Mouse (Mus musculus) neural tube, embryonic 14.5 days (tissue): ENCODE measurements around the gene Fry. TPM values are rescaled to one million over a fixed set of nuclear protein-coding genes. Genes with fewer than 3 reads are reported as not detected.

ENCODE experiments used
- ATAC-seq: fragments of 200-750 bp; cut with Nextera tagmentation; 2 replicates; pipeline ENCODE4 v1.8.0; 2017; ENCODE audit warnings: low read depth, mild to moderate bottlenecking, moderate TSS enrichment, moderate library complexity
- H3K27ac ChIP-seq: fragments of 300-500 bp; sonication (generic); 2 replicates; pipeline ENCODE4 v1.5.1; 2014; ENCODE audit warnings: low read depth, mild to moderate bottlenecking, control low read depth, low read length, moderate library complexity, mixed read lengths
- H3K27me3 ChIP-seq: fragments of 300-500 bp; sonication (generic); 2 replicates; pipeline ENCODE4 v1.6.1; 2014; ENCODE audit warnings: low read length; ENCODE audit not compliant: control insufficient read depth, insufficient read depth
- H3K36me3 ChIP-seq: fragments of 300-500 bp; sonication (generic); 2 replicates; pipeline ENCODE4 v1.6.1; 2014; ENCODE audit warnings: low read length, mixed read lengths; ENCODE audit not compliant: control insufficient read depth, insufficient read depth
- H3K4me1 ChIP-seq: fragments of 300-500 bp; sonication (generic); 2 replicates; pipeline ENCODE4 v1.6.1; 2014; ENCODE audit warnings: low read length; ENCODE audit not compliant: control insufficient read depth, insufficient read depth
- H3K4me2 ChIP-seq: fragments of 300-500 bp; sonication (generic); 2 replicates; pipeline ENCODE4 v1.6.1; 2014; ENCODE audit warnings: mild to moderate bottlenecking, low read depth, low read length, control low read depth
- H3K4me3 ChIP-seq: fragments of 300-500 bp; sonication (generic); 2 replicates; pipeline ENCODE4 v1.5.1; 2014; ENCODE audit warnings: low read depth, low read length, control low read depth, mixed read lengths
- H3K9ac ChIP-seq: fragments of 300-500 bp; sonication (generic); replicated peaks from 2 replicates; pipeline ENCODE4 v1.6.1; 2014; ENCODE audit warnings: low read depth, mild to moderate bottlenecking, control low read depth, low read length, mixed read lengths
- H3K9me3 ChIP-seq: fragments of 300-500 bp; sonication (generic); 2 replicates; pipeline ENCODE4 v1.6.1; 2016; ENCODE audit warnings: low read length; ENCODE audit not compliant: control insufficient read depth
- WGBS: fragments of 180-500 bp; shearing (Covaris S2); extraction: QIAGEN DNeasy Blood & Tissue Kit; methylation state at CpG from one replicate; pipeline ENCODE4 v1.1.7; 2014; 5-methylcytosine and 5-hydroxymethylcytosine counted together
- polyA plus RNA-seq: library from polyadenylated mRNA; unstranded; fragments of >200 nt; fragmentation: Nextera tagmentation; extraction: Ambion mirVana; gene quantifications from 2 replicates; pipeline ENCODE4 v1.2.1, GENCODE M21; 2014

The Fry gene
- polyA plus RNA-seq, 1 experiment from 2014 or later = 85.1 TPM

DNA sequence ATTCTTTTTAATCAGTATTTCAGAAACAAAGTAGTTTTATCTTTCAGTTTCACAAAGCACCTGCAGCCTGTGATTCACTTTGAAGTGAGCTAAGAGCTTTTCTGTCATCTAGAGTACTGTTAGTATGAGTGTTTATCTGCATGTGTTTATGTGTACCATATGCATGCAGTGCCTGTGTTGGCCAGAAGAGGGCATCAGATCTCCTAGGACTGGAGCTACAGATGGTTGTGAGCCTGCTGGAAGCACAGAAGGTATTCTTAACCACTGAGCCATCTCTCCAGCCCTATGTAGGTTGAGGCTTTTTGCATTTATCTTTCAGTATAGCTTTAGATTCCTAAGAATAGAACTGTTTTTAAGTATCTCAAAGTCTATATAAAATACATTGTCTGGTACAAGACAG is 56.5 kb downstream of the Fry start:
- Histone ChIP-seq H3K4me1 (no peaks in the 10 kb centered on the region), H3K9me3 (no peaks in the 10 kb centered on the region; the same call in 1 of the 2 replicates), H3K4me3 (no peak overlapping the region), H3K4me2 (no peak overlapping the region), H3K27me3 (no peaks in the 10 kb centered on the region), H3K36me3 (no peaks in the 10 kb centered on the region), H3K27ac (no peak overlapping the region), H3K9ac (no peak overlapping the region)
- no peak for ATAC-seq

GRCm38 (mm10) chr5:150176251-150177015 is 58.0 kb downstream of the Fry start:
- Histone ChIP-seq H3K9me3 (no peaks in the 10 kb centered on the region; the same call in 1 of the 2 replicates), H3K4me3 (no peak overlapping the region), H3K36me3 (no peaks in the 10 kb centered on the region), H3K4me2 (no peak overlapping the region), H3K27ac (no peak overlapping the region), H3K27me3 (no peaks in the 10 kb centered on the region), H3K9ac (no peak overlapping the region), H3K4me1 (no peaks in the 10 kb centered on the region)
- WGBS = 85% methylated on average over 13 of the region's 13 CpGs
- no peak for ATAC-seq

DNA sequence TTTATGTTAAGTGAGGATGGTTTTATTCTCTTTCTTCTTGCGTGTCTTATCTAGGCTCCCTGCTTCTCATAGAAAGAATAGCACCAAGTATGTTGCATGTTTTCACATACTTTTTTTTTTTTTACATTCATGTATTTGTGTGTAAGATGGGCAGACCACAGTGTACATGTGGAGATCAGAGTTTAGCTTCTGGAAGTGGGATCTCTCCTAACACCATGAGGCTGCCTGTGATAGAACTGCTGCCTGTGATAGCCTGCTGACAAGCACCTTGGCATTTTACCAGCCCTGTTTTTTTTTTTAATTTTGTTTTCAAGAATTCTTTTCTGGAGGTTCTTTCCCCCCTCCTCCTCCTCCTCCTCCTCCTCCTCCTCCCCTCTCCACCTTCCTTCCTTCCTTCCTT is 59.3 kb downstream of the Fry start:
- Histone ChIP-seq H3K36me3 (no peaks in the 10 kb centered on the region), H3K4me2 (no peak overlapping the region), H3K9ac (no peak overlapping the region), H3K9me3 (no peaks in the 10 kb centered on the region; the same call in 1 of the 2 replicates), H3K4me3 (no peak overlapping the region), H3K4me1 (no peaks in the 10 kb centered on the region), H3K27ac (no peak overlapping the region), H3K27me3 (no peaks in the 10 kb centered on the region)
- no peak for ATAC-seq
- 91% methylated on average over 1 of the region's 1 CpGs for WGBS

DNA sequence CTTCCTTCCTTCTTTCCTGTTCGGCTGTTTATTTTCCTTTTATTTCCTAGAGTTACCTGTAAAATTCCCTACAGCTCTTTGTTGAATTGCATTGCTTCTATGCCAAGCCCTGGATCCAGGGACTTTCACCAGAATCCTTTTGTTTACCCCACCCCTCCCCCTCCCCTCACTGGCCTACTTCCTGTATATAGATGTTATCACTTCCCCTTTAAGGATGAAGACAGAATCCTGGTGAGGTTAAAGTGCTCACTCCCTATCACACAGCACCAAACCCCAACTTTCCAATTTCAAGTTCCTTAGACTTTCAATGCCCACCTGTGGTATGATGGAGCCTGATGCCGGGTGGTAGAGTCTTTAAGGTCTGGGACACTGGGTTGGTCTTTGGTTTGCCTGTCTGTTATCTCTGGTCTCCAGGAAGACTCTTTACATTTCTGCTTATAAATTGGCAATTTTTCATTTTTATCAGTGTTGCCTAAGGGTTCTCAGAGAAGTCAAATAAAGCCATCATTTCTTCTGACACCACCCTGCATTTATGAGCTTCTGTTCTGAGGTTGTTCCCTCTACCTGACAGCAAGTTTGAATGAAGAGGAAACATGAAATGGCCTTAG is 59.9 kb downstream of the Fry start:
- H3K27ac ChIP-seq = no peak overlapping the region
- no peaks in the 10 kb centered on the region for H3K27me3 ChIP-seq
- H3K4me1 ChIP-seq = no peaks in the 10 kb centered on the region
- no peaks in the 10 kb centered on the region for H3K36me3 ChIP-seq
- ATAC-seq = no peak
- H3K4me2 ChIP-seq = no peak overlapping the region
- H3K9ac ChIP-seq = no peak overlapping the region
- WGBS = 85% methylated on average over 1 of the region's 2 CpGs
- H3K4me3 ChIP-seq = no peak overlapping the region
- H3K9me3 ChIP-seq = no peaks in the 10 kb centered on the region; the same call in 1 of the 2 replicates

- no peaks in the 10 kb centered on the region for H3K9me3 ChIP-seq
- WGBS = 74% methylated on average over 1 of the region's 1 CpGs
These were observed 62.7 kb downstream of the Fry start for GRCm38 (mm10) chr5:150180985-150181607.

GRCm38 (mm10) chr5:150184959-150185358 is 66.5 kb downstream of the Fry start:
- Histone ChIP-seq H3K36me3 (no peaks in the 10 kb centered on the region), H3K9me3 (no peaks in the 10 kb centered on the region), H3K4me1 (no peaks in the 10 kb centered on the region), H3K27me3 (no peaks in the 10 kb centered on the region), H3K9ac (no peak overlapping the region), H3K4me3 (no peak overlapping the region), H3K27ac (no peak overlapping the region), H3K4me2 (no peak overlapping the region)
- no peak for ATAC-seq
- 96% methylated on average over 3 of the region's 3 CpGs for WGBS

More at GRCm38 (mm10) chr5:150180985-150181607, 62.7 kb downstream of the Fry start:
- no peak overlapping the region for H3K4me2 ChIP-seq
- no peak overlapping the region for H3K27ac ChIP-seq
- no peaks in the 10 kb centered on the region for H3K36me3 ChIP-seq
- H3K27me3 ChIP-seq = no peaks in the 10 kb centered on the region
- no peaks in the 10 kb centered on the region for H3K4me1 ChIP-seq
- no peak for ATAC-seq
- no peak overlapping the region for H3K9ac ChIP-seq
- H3K4me3 ChIP-seq = no peak overlapping the region

DNA sequence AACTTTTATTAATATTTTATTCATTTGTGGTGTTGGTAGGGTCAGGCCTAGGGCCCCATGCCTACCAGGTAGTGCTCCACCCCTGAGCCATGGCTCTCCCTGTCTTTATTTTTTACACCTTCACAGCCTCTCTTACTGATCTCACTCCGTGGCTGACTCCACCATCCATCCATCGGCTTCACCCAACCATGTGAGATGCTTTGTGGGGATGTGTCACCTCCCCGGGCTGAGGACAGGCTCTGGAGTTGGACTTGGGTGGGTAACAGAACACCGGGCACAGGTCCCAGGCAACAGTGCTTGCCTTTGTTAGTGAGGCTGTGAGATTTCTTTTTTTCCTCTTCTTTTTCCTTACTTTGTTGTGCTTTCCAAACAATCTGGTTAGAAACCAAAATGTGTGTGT is 67.7 kb downstream of the Fry start:
- no peak overlapping the region for H3K27ac ChIP-seq
- H3K4me1 ChIP-seq = no peaks in the 10 kb centered on the region
- ATAC-seq = no peak
- H3K27me3 ChIP-seq = no peaks in the 10 kb centered on the region
- peaks cover 2% of the 10 kb centered on the region; the same call in 1 of the 2 replicates for H3K9me3 ChIP-seq
- H3K36me3 ChIP-seq = no peaks in the 10 kb centered on the region
- WGBS = 89% methylated on average over 4 of the region's 4 CpGs
- H3K4me3 ChIP-seq = no peak overlapping the region
- H3K9ac ChIP-seq = no peak overlapping the region
- no peak overlapping the region for H3K4me2 ChIP-seq

DNA sequence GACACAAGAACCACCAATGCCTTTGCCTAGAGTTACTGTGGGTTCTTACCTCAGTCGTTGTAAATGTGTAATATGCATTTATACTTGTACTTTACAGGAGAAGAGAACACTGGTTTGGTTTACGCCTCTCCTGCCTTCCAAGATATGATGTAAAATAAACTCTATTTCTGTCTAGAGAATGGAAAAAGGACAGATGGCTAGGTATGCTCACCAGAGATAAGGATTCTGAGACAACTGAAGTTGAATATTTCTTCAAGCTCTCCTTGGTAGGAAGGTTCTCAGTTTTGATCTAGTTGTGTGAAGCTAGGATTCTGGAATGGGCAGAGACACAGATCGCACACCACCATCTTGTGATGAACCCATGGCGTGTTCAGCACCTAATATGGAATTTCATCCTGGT is 68.2 kb downstream of the Fry start:
- Histone ChIP-seq H3K4me2 (no peak overlapping the region), H3K27ac (no peak overlapping the region), H3K36me3 (no peaks in the 10 kb centered on the region), H3K4me1 (no peaks in the 10 kb centered on the region), H3K9ac (no peak overlapping the region), H3K9me3 (peaks cover 2% of the 10 kb centered on the region; the same call in 1 of the 2 replicates), H3K27me3 (no peaks in the 10 kb centered on the region), H3K4me3 (no peak overlapping the region)
- 92% methylated on average over 4 of the region's 4 CpGs for WGBS
- ATAC-seq = no peak

DNA sequence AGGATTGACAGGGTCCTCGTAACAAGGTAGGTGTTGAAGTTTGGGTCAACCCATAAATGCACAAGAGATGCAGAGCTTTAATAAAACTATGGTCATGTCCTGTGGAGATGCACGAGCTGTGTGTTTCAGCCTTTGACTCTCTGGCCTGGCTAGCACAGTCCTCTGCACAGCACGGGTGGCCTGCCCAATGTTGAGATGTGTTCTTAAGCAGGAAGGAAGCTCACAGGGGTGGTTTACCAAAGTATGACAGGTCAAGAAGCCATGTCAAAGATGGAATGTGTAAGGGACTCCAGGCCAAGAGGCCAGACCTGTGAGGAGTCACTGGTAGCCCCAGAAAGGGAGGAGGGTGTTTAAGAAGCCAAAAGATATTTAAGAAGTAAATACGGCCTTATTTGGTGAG is 69.6 kb downstream of the Fry start:
- 87% methylated on average over 4 of the region's 4 CpGs for WGBS
- Histone ChIP-seq H3K36me3 (no peaks in the 10 kb centered on the region), H3K27me3 (no peaks in the 10 kb centered on the region), H3K4me2 (no peak overlapping the region), H3K27ac (no peak overlapping the region), H3K9ac (no peak overlapping the region), H3K4me3 (no peak overlapping the region), H3K4me1 (no peaks in the 10 kb centered on the region), H3K9me3 (peaks cover 2% of the 10 kb centered on the region; the same call in 1 of the 2 replicates)
- no peak for ATAC-seq
